Mouse (Mus musculus) layer of hippocampus, adult 2 months (tissue): ENCODE data around the gene Dcaf17. TPM values are rescaled to one million over a fixed set of nuclear protein-coding genes. Genes with fewer than 3 reads are reported as not detected.

Experiments used
- DNase-seq, 2 experiments: peaks; one replicate each; pipeline ENCODE4 v3.0.0; 2022; ENCODE audit warnings: low spot score in 2 of 2
- H3K27ac ChIP-seq: fragments of 200-600 bp; 2 replicates; pipeline ENCODE4 v1.8.1; 2022
- H3K4me3 ChIP-seq: fragments of 200-600 bp; 2 replicates; pipeline ENCODE4 v1.8.1; 2022; ENCODE audit warnings: mild to moderate bottlenecking
- CTCF ChIP-seq: fragments of 200-600 bp; conservative IDR thresholded peaks from 2 replicates; pipeline ENCODE4 v1.8.1; 2022; ENCODE audit warnings: antibody characterized with exemption, mild to moderate bottlenecking, moderate library complexity
- total RNA-seq, 2 experiments: library from RNA; stranded (reverse); gene quantifications; 2 replicates each; pipeline ENCODE4 v1.2.3; 2021

The Dcaf17 gene
- total RNA-seq, 2 experiments from 2014 or later: 13.3 TPM

- H3K4me3 ChIP-seq: no peak overlapping the region
- no peak overlapping the region for H3K27ac ChIP-seq
- DNase-seq: no peak
- no peak for TF ChIP-seq CTCF
Observed at GRCm38 (mm10) chr2:71113489-71114171, 58.5 kb downstream of the Dcaf17 start.

- Histone ChIP-seq H3K4me3 (no peak overlapping the region), H3K27ac (no peak overlapping the region)
- DNase-seq: no peak
- TF ChIP-seq CTCF: peak; percentile 54
Observed at GRCm38 (mm10) chr2:71116151-71116550, 61.0 kb downstream of the Dcaf17 start.

GRCm38 (mm10) chr2:71117797-71118708 is 62.9 kb downstream of the Dcaf17 start, which contains the start of gene Cybrd1:
Gene Cybrd1 (plus strand): TSS chr2:71117923.
- H3K4me3 ChIP-seq: peak within 1 kb of the TSS; percentile 55
- no peak for TF ChIP-seq CTCF
- DNase-seq: peak in 1 of 2 experiments; percentile 13
- no peak within 1 kb of the TSS for H3K27ac ChIP-seq

GRCm38 (mm10) chr2:71120844-71121243 is 65.7 kb downstream of the Dcaf17 start:
- Histone ChIP-seq H3K4me3 (no peak overlapping the region), H3K27ac (peak overlapping the region; percentile 51; the same call in 1 of the 2 replicates)
- no peak for TF ChIP-seq CTCF
- peak; percentile 55 to 63 for DNase-seq

- no peak overlapping the region for H3K4me3 ChIP-seq
- DNase-seq: no peak
- TF ChIP-seq CTCF: no peak
- peak overlapping the region; percentile 51; the same call in 1 of the 2 replicates for H3K27ac ChIP-seq
Observed at GRCm38 (mm10) chr2:71121406-71121805, 66.3 kb downstream of the Dcaf17 start.

GRCm38 (mm10) chr2:71122268-71123029 is 67.3 kb downstream of the Dcaf17 start:
- TF ChIP-seq CTCF: peak; percentile 24
- Histone ChIP-seq H3K27ac (peak overlapping the region; percentile 55), H3K4me3 (no peak overlapping the region)
- no peak for DNase-seq

- no peak for TF ChIP-seq CTCF
- Histone ChIP-seq H3K27ac (no peak overlapping the region), H3K4me3 (no peak overlapping the region)
- DNase-seq: no peak
Observed at GRCm38 (mm10) chr2:71123591-71123990, 68.5 kb downstream of the Dcaf17 start.

GRCm38 (mm10) chr2:71127779-71128534 is 72.8 kb downstream of the Dcaf17 start:
- no peak for DNase-seq
- Histone ChIP-seq H3K4me3 (no peak overlapping the region), H3K27ac (no peak overlapping the region)
- TF ChIP-seq CTCF: no peak

GRCm38 (mm10) chr2:71130366-71130765 is 75.2 kb downstream of the Dcaf17 start:
- TF ChIP-seq CTCF: no peak
- DNase-seq: no peak
- H3K27ac ChIP-seq: no peak overlapping the region
- H3K4me3 ChIP-seq: no peak overlapping the region

GRCm38 (mm10) chr2:71131866-71132496 is 76.9 kb downstream of the Dcaf17 start:
- Histone ChIP-seq H3K4me3 (no peak overlapping the region), H3K27ac (no peak overlapping the region)
- TF ChIP-seq CTCF: no peak
- DNase-seq: no peak

- DNase-seq: no peak
- no peak for TF ChIP-seq CTCF
- Histone ChIP-seq H3K27ac (no peak overlapping the region), H3K4me3 (no peak overlapping the region)
Observed at GRCm38 (mm10) chr2:71134041-71134505, 78.9 kb downstream of the Dcaf17 start.
